Mouse (Mus musculus): ENCODE measurements around the gene Gm12830. TPM values are rescaled to one million over a fixed set of nuclear protein-coding genes. Genes with fewer than 3 reads are reported as not detected.

Gm12830 gene
- total RNA-seq, 2 experiments from 2014 or later, result not detected

Other genes with a start within 250 kb of the Gm12830 start
- under 1 TPM; 0.17 to 0.44 TPM for gene Foxd2, start 87.2 kb downstream of the Gm12830 start, total RNA-seq (2021)
- not detected for gene Foxe3, start 104.3 kb downstream of the Gm12830 start, total RNA-seq (2021)
- gene Cmpk1, start 165.5 kb downstream of the Gm12830 start, total RNA-seq (2021), result 10 to 100 TPM; 34.2 to 39.8 TPM
- under 1 TPM; 0.16 to 0.22 TPM for gene Stil, start 178.4 kb downstream of the Gm12830 start, total RNA-seq (2021)
- gene Tal1, start 234.7 kb downstream of the Gm12830 start, total RNA-seq (2021), result 1 to 10 TPM; 3.7 to 4.0 TPM